Mouse (Mus musculus): ENCODE data around the gene Cacul1.
"Not testable (repeated sequence)": the region's sequence is repeated elsewhere in the genome, so short reads cannot be mapped to it uniquely, and the experiment has no call there.

Gene Cacul1

GRCm38 (mm10) chr19:60580582-60581339, at the start of gene Cacul1:
Cacul1 (minus strand) TSS chr19:60581025.
- DNase-seq = peak; percentile 98

GRCm38 (mm10) chr19:60619420-60619819, 38.6 kb upstream of the Cacul1 start:
- no peak for DNase-seq

- no peak for DNase-seq
Observed at GRCm38 (mm10) chr19:60617007-60617406, 36.2 kb upstream of the Cacul1 start.

- DNase-seq = no peak
Observed at GRCm38 (mm10) chr19:60615470-60616200, 34.8 kb upstream of the Cacul1 start.

- peak; percentile 9 for DNase-seq
Observed at GRCm38 (mm10) chr19:60611525-60612215, 30.8 kb upstream of the Cacul1 start.

- DNase-seq = peak; percentile 42
Observed at GRCm38 (mm10) chr19:60608766-60609165, 27.9 kb upstream of the Cacul1 start.

GRCm38 (mm10) chr19:60603586-60603985, 22.8 kb upstream of the Cacul1 start:
- no peak for DNase-seq

- not testable (repeated sequence) for DNase-seq
Observed at GRCm38 (mm10) chr19:60602066-60602465, 21.2 kb upstream of the Cacul1 start.

- DNase-seq = no peak
Observed at GRCm38 (mm10) chr19:60598025-60598697, 17.3 kb upstream of the Cacul1 start.

- DNase-seq = no peak
Observed at GRCm38 (mm10) chr19:60589646-60590045, 8.8 kb upstream of the Cacul1 start.

- no peak for DNase-seq
Observed at GRCm38 (mm10) chr19:60586652-60587051, 5.8 kb upstream of the Cacul1 start.

GRCm38 (mm10) chr19:60583201-60583600, 2.4 kb upstream of the Cacul1 start:
- no peak for DNase-seq

- DNase-seq = peak; percentile 14
Observed at GRCm38 (mm10) chr19:60581377-60582290, 809 bp upstream of the Cacul1 start.

- DNase-seq = peak; percentile 47
Observed at GRCm38 (mm10) chr19:60579771-60580581, 849 bp downstream of the Cacul1 start.

GRCm38 (mm10) chr19:60576741-60577140, 4.1 kb downstream of the Cacul1 start:
- DNase-seq = no peak

- no peak for DNase-seq
Observed at GRCm38 (mm10) chr19:60560497-60560896, 20.3 kb downstream of the Cacul1 start.

GRCm38 (mm10) chr19:60554866-60555438, 25.9 kb downstream of the Cacul1 start:
- peak; percentile 3 for DNase-seq

GRCm38 (mm10) chr19:60553501-60553900, 27.3 kb downstream of the Cacul1 start:
- peak; percentile 71 for DNase-seq

- DNase-seq = no peak
Observed at GRCm38 (mm10) chr19:60543302-60543701, 37.5 kb downstream of the Cacul1 start.

GRCm38 (mm10) chr19:60531897-60532296, 48.9 kb downstream of the Cacul1 start:
- no peak for DNase-seq

GRCm38 (mm10) chr19:60530171-60530570, 50.7 kb downstream of the Cacul1 start:
- no peak for DNase-seq
